Mouse (Mus musculus): ENCODE measurements around the gene Myo1f. TPM values are rescaled to one million over a fixed set of nuclear protein-coding genes. Genes with fewer than 3 reads are reported as not detected.

Myo1f gene
- 100 to 1,000 TPM; 487 to 492 TPM for total RNA-seq (2023)

DNA sequence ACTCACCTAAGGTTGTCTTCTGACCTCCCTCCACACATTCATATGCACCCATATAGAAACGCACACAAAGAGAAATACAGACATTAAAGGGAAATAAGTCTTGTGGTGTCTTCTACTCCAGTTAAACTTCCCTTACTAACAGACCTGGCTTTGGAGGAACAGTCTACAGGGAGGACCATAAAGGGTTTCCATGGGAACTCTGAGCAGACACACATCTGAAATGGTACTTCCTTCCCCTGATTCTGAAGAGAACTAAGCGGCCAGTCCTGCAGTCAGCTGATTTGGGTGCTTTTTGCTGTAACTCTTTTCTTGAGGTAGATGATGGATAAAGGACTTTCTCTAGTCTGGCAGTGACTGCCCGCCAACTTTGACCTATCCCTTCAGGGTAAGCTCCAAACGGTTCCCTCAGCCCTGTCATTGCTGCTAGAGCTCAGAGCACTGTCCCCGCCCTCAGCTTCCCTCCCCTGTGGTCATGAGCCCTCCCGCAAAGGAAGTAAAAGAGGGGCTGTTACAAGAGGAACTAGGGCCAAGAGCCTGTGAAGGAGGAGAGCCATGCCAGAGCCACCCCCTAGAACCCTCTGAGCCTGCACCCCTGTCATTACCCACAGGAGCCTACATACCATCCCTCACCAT is at the start of gene Myo1f:
Myo1f (plus strand) TSS at position 485 of the 633 bp plus-strand sequence.

DNA sequence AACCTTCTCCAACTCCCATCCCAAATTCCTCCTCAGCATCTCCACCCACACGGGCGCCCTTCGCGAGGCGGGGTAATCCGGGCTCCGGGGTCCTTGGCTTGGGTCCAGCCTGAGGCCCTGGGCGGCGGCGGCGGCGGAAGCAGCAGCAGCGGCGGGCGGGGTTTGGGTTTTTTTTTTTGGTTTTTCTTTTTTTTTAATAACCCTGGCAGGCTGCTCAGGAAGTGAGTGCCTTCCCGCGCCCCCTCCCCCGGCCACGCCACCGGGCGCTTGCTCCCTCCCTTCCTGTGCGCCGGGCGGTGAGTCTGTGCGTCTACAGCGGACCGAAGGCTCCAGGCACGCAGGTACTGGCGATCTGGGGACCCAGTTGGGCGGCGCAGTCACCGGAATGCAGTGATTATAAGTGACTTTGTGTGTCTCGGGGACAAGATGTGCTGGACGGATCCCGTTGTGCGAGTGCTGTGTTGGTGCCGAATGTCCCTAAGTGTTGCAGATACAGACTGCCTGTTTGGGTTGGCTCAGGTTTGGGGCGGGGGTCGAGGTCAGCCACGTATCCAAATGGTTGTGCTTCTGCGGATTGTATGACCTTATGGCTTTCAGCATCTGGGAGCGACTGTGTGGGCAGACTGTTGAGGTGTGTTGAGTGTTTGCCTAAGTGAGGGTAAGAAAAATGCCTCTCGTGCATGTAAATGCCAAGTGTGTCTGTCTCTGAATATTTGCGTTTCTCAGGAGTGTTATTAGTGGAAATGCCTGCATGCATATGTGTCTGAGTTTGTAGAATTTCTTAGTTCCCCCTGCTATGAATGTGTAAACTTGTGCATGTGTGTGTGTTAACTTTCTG is 31.4 kb upstream of the Myo1f start, which contains the start of gene Adamts10:
Adamts10 (plus strand) TSS at position 287 of the 838 bp plus-strand sequence.

GRCm38 (mm10) chr17:33628621-33629486 is 73.3 kb downstream of the Myo1f start, which contains the start of gene Zfp414:
Gene Zfp414 (plus strand): TSS chr17:33629090.

GRCm38 (mm10) chr17:33637516-33638276 is 82.2 kb downstream of the Myo1f start, which contains the start of gene Pram1:
Gene Pram1 (plus strand): TSS chr17:33638056.

Other genes starting within 250 kb of the Myo1f start
- 1 to 10 TPM; 4.1 to 6.0 TPM for gene Zfp81, start 196.8 kb upstream of the Myo1f start, total RNA-seq (2023)
- 1 to 10 TPM; 6.0 to 8.0 TPM for gene Zfp101, start 161.1 kb upstream of the Myo1f start, total RNA-seq (2023)
- gene Actl9, start 122.8 kb upstream of the Myo1f start, total RNA-seq (2023) = not detected
- 10 to 100 TPM; 41.3 to 45.8 TPM for gene Adamts10, start 31.5 kb upstream of the Myo1f start, total RNA-seq (2023)
- gene Zfp414, start 73.4 kb downstream of the Myo1f start, total RNA-seq (2023) = 10 to 100 TPM; 57.2 to 61.6 TPM
- 100 to 1,000 TPM; 300 to 315 TPM for gene Pram1, start 82.3 kb downstream of the Myo1f start, total RNA-seq (2023)
- 100 to 1,000 TPM; 176 to 180 TPM for gene Hnrnpm, start 131.2 kb downstream of the Myo1f start, total RNA-seq (2023)
- gene March2, start 163.0 kb downstream of the Myo1f start, total RNA-seq (2023) = 10 to 100 TPM; 53.2 to 58.4 TPM
- gene Rab11b, start 204.8 kb downstream of the Myo1f start, total RNA-seq (2023) = 100 to 1,000 TPM; 157 to 164 TPM
- gene Angptl4, start 226.1 kb downstream of the Myo1f start, total RNA-seq (2023) = 1 to 10 TPM; 1.9 to 2.0 TPM

Data from neutrophil, adult 83 days (primary cell).